Mouse (Mus musculus) MEL (cell line): Measurements from ENCODE around the gene Actr1b. TPM values are rescaled to one million over a fixed set of nuclear protein-coding genes. Genes with fewer than 3 reads are reported as not detected.

Experiments used
- DNase-seq: peaks from one replicate; pipeline ENCODE4 v3.0.0; 2011; ENCODE audit warnings: low read depth, low spot score
- H3K27ac ChIP-seq: 2 replicates; pipeline ENCODE4 v1.5.1; 2012; ENCODE audit warnings: low read depth, mild to moderate bottlenecking, control low read depth, low read length, moderate library complexity; ENCODE audit not compliant: control insufficient read depth
- H3K27me3 ChIP-seq, 2 experiments: fragments of 150-350 bp in 1 of 2; sonication (generic) in 1 of 2; 2 replicates each; pipeline ENCODE4 v1.6.1; 2012; ENCODE audit warnings: low read length in 2 of 2, mild to moderate bottlenecking in 2 of 2, improper control_type of control experiment in 1 of 2, moderate library complexity in 1 of 2; ENCODE audit not compliant: insufficient read depth in 2 of 2, control insufficient read depth in 1 of 2
- H3K36me3 ChIP-seq, 2 experiments: 2 replicates each; pipeline ENCODE4 v1.6.1; 2012 to 2014; ENCODE audit warnings: low read length in 2 of 2, improper control_type of control experiment in 1 of 2, inconsistent platforms in 1 of 2, mild to moderate bottlenecking in 1 of 2; ENCODE audit not compliant: insufficient read depth in 2 of 2, control insufficient read depth in 1 of 2
- H3K4me1 ChIP-seq, 2 experiments: fragments of 150-350 bp in 1 of 2; sonication (generic) in 1 of 2; 2 replicates each; pipeline ENCODE4 v1.6.1; 2012; ENCODE audit warnings: low read length in 2 of 2, improper control_type of control experiment in 1 of 2, mild to moderate bottlenecking in 1 of 2; ENCODE audit not compliant: insufficient read depth in 2 of 2, control insufficient read depth in 1 of 2
- H3K4me3 ChIP-seq, 2 experiments: fragments of 150-350 bp in 1 of 2; sonication (generic) in 1 of 2; 2 replicates each; pipeline ENCODE4 v1.5.1; 2012; ENCODE audit warnings: low read depth in 2 of 2, low read length in 2 of 2, mild to moderate bottlenecking in 2 of 2, moderate library complexity in 2 of 2, control low read depth in 1 of 2, improper control_type of control experiment in 1 of 2; ENCODE audit not compliant: control insufficient read depth in 1 of 2, insufficient read depth in 1 of 2
- H3K79me2 ChIP-seq: 2 replicates; pipeline ENCODE4 v1.6.1; 2012; ENCODE audit warnings: mild to moderate bottlenecking, low read length, moderate library complexity; ENCODE audit not compliant: control insufficient read depth, poor library complexity, insufficient read depth
- H3K9ac ChIP-seq: 2 replicates; pipeline ENCODE4 v1.6.1; 2012; ENCODE audit warnings: low read depth, mild to moderate bottlenecking, control low read depth, low read length, moderate library complexity; ENCODE audit not compliant: control insufficient read depth, poor library complexity, severe bottlenecking
- H3K9me3 ChIP-seq: fragments of 150-350 bp; sonication (generic); replicated peaks from 2 replicates; pipeline ENCODE4 v1.6.1; 2012; ENCODE audit warnings: mild to moderate bottlenecking, low read length, improper control_type of control experiment, moderate library complexity; ENCODE audit not compliant: insufficient read depth
- CHD2 ChIP-seq: IDR thresholded peaks from 2 replicates; pipeline ENCODE4 v1.6.1; 2011; ENCODE audit warnings: low read length, improper control_type of control experiment
- ELF1 ChIP-seq: IDR thresholded peaks from 2 replicates; pipeline ENCODE4 v1.6.1; 2014; ENCODE audit warnings: low read depth, mild to moderate bottlenecking, inconsistent platforms, low read length, improper control_type of control experiment, moderate library complexity
- EP300 ChIP-seq, 2 experiments: IDR thresholded peaks; 2 replicates each; pipeline ENCODE4 v1.6.1; 2011; ENCODE audit warnings: improper control_type of control experiment in 2 of 2, low read length in 2 of 2, low read depth in 1 of 2, mild to moderate bottlenecking in 1 of 2
- ETS1 ChIP-seq: IDR thresholded peaks from 2 replicates; pipeline ENCODE4 v1.6.1; 2012; ENCODE audit warnings: low read depth, mild to moderate bottlenecking, inconsistent platforms, low read length, improper control_type of control experiment, moderate library complexity
- GATA1 ChIP-seq: IDR thresholded peaks from 2 replicates; pipeline ENCODE4 v1.6.1; 2011; ENCODE audit warnings: low read depth, low read length, improper control_type of control experiment
- HCFC1 ChIP-seq: IDR thresholded peaks from 2 replicates; pipeline ENCODE4 v1.6.1; 2012; ENCODE audit warnings: low read depth, mild to moderate bottlenecking, inconsistent platforms, low read length, improper control_type of control experiment, moderate library complexity
- JUND ChIP-seq: IDR thresholded peaks from 2 replicates; pipeline ENCODE4 v1.6.1; 2011; ENCODE audit warnings: low read depth, mild to moderate bottlenecking, improper control_type of control experiment, low read length
- KAT2A ChIP-seq: conservative IDR thresholded peaks from 2 replicates; pipeline ENCODE4 v1.6.1; 2012; ENCODE audit warnings: low read depth, low read length, improper control_type of control experiment, inconsistent platforms
- MAX ChIP-seq: IDR thresholded peaks from 2 replicates; pipeline ENCODE4 v1.6.1; 2011; ENCODE audit warnings: low read length, improper control_type of control experiment
- MAZ ChIP-seq: IDR thresholded peaks from 2 replicates; pipeline ENCODE4 v1.6.1; 2012; ENCODE audit warnings: low read depth, mild to moderate bottlenecking, inconsistent platforms, low read length, improper control_type of control experiment
- MEF2A ChIP-seq: IDR thresholded peaks from 2 replicates; pipeline ENCODE4 v1.6.1; 2014; ENCODE audit warnings: low read depth, mild to moderate bottlenecking, inconsistent platforms, low read length, improper control_type of control experiment; ENCODE audit not compliant: poor library complexity, insufficient replicate concordance, severe bottlenecking; ENCODE audit errors: extremely low read depth
- NELFE ChIP-seq: IDR thresholded peaks from 2 replicates; pipeline ENCODE4 v1.6.1; 2011; ENCODE audit warnings: low read depth, low read length, improper control_type of control experiment
- NRF1 ChIP-seq: IDR thresholded peaks from 2 replicates; pipeline ENCODE4 v1.6.1; 2014; ENCODE audit warnings: low read depth, mild to moderate bottlenecking, inconsistent platforms, low read length, improper control_type of control experiment, moderate library complexity; ENCODE audit not compliant: poor library complexity, insufficient read depth, severe bottlenecking
- POLR2A ChIP-seq, 2 experiments: IDR thresholded peaks; 2 replicates each; pipeline ENCODE4 v1.6.1; 2011 to 2012; ENCODE audit warnings: low read length in 2 of 2, mild to moderate bottlenecking in 2 of 2, control low read depth in 1 of 2, improper control_type of control experiment in 1 of 2, low read depth in 1 of 2, moderate library complexity in 1 of 2; ENCODE audit not compliant: control insufficient read depth in 1 of 2, insufficient read depth in 1 of 2, poor library complexity in 1 of 2
- POLR2AphosphoS2 ChIP-seq: IDR thresholded peaks from 2 replicates; pipeline ENCODE4 v1.6.1; 2011; ENCODE audit warnings: low read length, improper control_type of control experiment
- POLR2AphosphoS5 ChIP-seq: IDR thresholded peaks from 2 replicates; pipeline ENCODE4 v1.6.1; 2012; ENCODE audit warnings: low read depth, borderline replicate concordance, mild to moderate bottlenecking, inconsistent platforms, low read length, moderate library complexity, mixed read lengths
- SIN3A ChIP-seq: IDR thresholded peaks from 2 replicates; pipeline ENCODE4 v1.6.1; 2012; ENCODE audit warnings: low read length, improper control_type of control experiment, inconsistent platforms
- TAL1 ChIP-seq: IDR thresholded peaks from 2 replicates; pipeline ENCODE4 v1.6.1; 2012; ENCODE audit warnings: mild to moderate bottlenecking, inconsistent platforms, low read length, moderate library complexity, mixed read lengths
- TBP ChIP-seq: IDR thresholded peaks from 2 replicates; pipeline ENCODE4 v1.8.0; 2011; ENCODE audit warnings: low read depth, low read length, improper control_type of control experiment
- UBTF ChIP-seq: IDR thresholded peaks from 2 replicates; pipeline ENCODE4 v1.6.1; 2012; ENCODE audit warnings: low read depth, mild to moderate bottlenecking, inconsistent platforms, low read length, improper control_type of control experiment, moderate library complexity, borderline replicate concordance; ENCODE audit not compliant: insufficient read depth
- USF1 ChIP-seq: IDR thresholded peaks from 2 replicates; pipeline ENCODE4 v1.6.1; 2014; ENCODE audit warnings: low read depth, mild to moderate bottlenecking, inconsistent platforms, low read length, improper control_type of control experiment, moderate library complexity
- ZKSCAN1 ChIP-seq: IDR thresholded peaks from 2 replicates; pipeline ENCODE4 v1.6.1; 2012; ENCODE audit warnings: low read depth, mild to moderate bottlenecking, inconsistent platforms, low read length, improper control_type of control experiment, moderate library complexity
- ZMIZ1 ChIP-seq: IDR thresholded peaks from 2 replicates; pipeline ENCODE4 v1.6.1; 2012; ENCODE audit warnings: low read depth, mild to moderate bottlenecking, inconsistent platforms, low read length, improper control_type of control experiment, moderate library complexity
- polyA plus RNA-seq, 2 experiments: library from polyadenylated mRNA; stranded (reverse) in 1 of 2; unstranded in 1 of 2; fragments of >175 nt in 1 of 2; fragments of >200 nt in 1 of 2; gene quantifications; 2 replicates each; pipeline versions ENCODE4 v1.2.1 to v1.2.4; 2012; ENCODE audit warnings: low replicate concordance in 2 of 2, low read depth in 1 of 2; ENCODE audit not compliant: insufficient read length in 2 of 2, insufficient read depth in 1 of 2, missing spikeins in 1 of 2
- total RNA-seq: library from RNA; depleted of rRNA; stranded (reverse); fragments of 300-350 nt; gene quantifications from 2 replicates; pipeline ENCODE4 v1.2.3, GENCODE M21; 2012

Gene Actr1b
- total and polyA plus RNA-seq, 3 experiments = 86.1 to 106 TPM; not detected in 1

GRCm38 (mm10) chr1:36709854-36710280 lies 4.4 kb downstream of the Actr1b start, which contains the start of gene 4933424G06Rik:
4933424G06Rik (plus strand) TSS chr1:36710149.
- peak within 1 kb of the TSS; percentile 74 for H3K27ac ChIP-seq
- peaks cover 25% of the 10 kb centered on the region for H3K79me2 ChIP-seq
- TF ChIP-seq ETS1 (peak; percentile 85), POLR2AphosphoS5 (no peak), MAZ (peak; percentile 87; the same call in 1 of the 2 replicates), GATA1 (no peak), USF1 (0 out of 2 replicates have a peak, but pooled peaks have one; percentile 29), EP300 (IDR thresholded peaks at IDR 0.05; ENCODE audit: low read depth in 1 of 2, low read length in 2 of 2) (peak in 1 of 2 experiments; percentile 23; a peak in 1 of 4 replicates), ZMIZ1 (peak; percentile 23; the same call in 1 of the 2 replicates), HCFC1 (peak; percentile 88), NELFE (peak; percentile 91), TBP (peak; percentile 72), POLR2AphosphoS2 (peak; percentile 80), JUND (peak; percentile 36; the same call in 1 of the 2 replicates), ZKSCAN1 (no peak), TAL1 (no peak), MEF2A (no peak), ELF1 (peak; percentile 90), SIN3A (peak; percentile 88), UBTF (no peak), POLR2A (IDR thresholded peaks at IDR 0.05; ENCODE audit: control insufficient read depth in 1 of 2, insufficient read depth in 1 of 2, low read depth in 1 of 2, low read length in 2 of 2, poor library complexity in 1 of 2) (peak; percentile 86; a peak in 3 of 4 replicates), MAX (no peak), CHD2 (peak; percentile 79), KAT2A (peak; percentile 29; the same call in 1 of the 2 replicates), NRF1 (peak; percentile 37; the same call in 1 of the 2 replicates)
- DNase-seq = peak; percentile 99
- peak within 1 kb of the TSS; percentile 97 for H3K9ac ChIP-seq
- H3K4me1 ChIP-seq = peaks cover 0 to 12% of the 10 kb centered on the region in 2 experiments; a peak in 1 of 4 replicates
- peak within 1 kb of the TSS; percentile 74 to 92 for H3K4me3 ChIP-seq
- H3K36me3 ChIP-seq = peaks cover 2 to 13% of the 10 kb centered on the region in 2 experiments
- no peaks in the 10 kb centered on the region for H3K9me3 ChIP-seq
- 0 out of 4 replicates have a peak, but pooled peaks cover 0 to 3% of the 10 kb centered on the region in 2 experiments for H3K27me3 ChIP-seq
